15 mouse cellular contexts compared by ENCODE assay signal in genomic region chr10:93686579-93686978, GRCm38 (mm10). TPM values are rescaled to one million over a fixed set of nuclear protein-coding genes. Genes with fewer than 3 reads are reported as not detected.
"Had no signal": no experiment of that assay in that cellular context is flagged by ENCODE, and none has a peak within 500 bp of the region (broad histone marks: within the 10 kb centered on the region; RNA-seq: fewer than 3 reads in every experiment).

No protein-coding gene starts in this region.

- H3K4me3 ChIP-seq: lung, embryonic 15.5 days; midbrain, embryonic 10.5 days; midbrain, embryonic 12.5 days; midbrain, embryonic 15.5 days; neural tube, embryonic 12.5 days; stomach, embryonic 15.5 days had no signal

- H3K27ac ChIP-seq: lung, embryonic 15.5 days; midbrain, embryonic 10.5 days; midbrain, embryonic 12.5 days; midbrain, embryonic 15.5 days; neural tube, embryonic 12.5 days; stomach, embryonic 15.5 days had no signal

- DNase-seq: lung, adult 2 months; lung, postnatal 10 days; lung, postnatal 4 days; right cerebral cortex, postnatal 14 days; thymus, adult 18-20 months; thymus, postnatal 14 days; thymus, postnatal 36 days had no signal

- H3K9me3 ChIP-seq: lung, embryonic 15.5 days; midbrain, embryonic 10.5 days; midbrain, embryonic 12.5 days; midbrain, embryonic 15.5 days; neural tube, embryonic 12.5 days; stomach, embryonic 15.5 days had no signal

- H3K4me1 ChIP-seq: midbrain, embryonic 15.5 days; neural tube, embryonic 12.5 days; stomach, embryonic 15.5 days had no signal

- ATAC-seq: midbrain, embryonic 15.5 days had no signal

- H3K36me3 ChIP-seq: lung, embryonic 15.5 days; stomach, embryonic 15.5 days had no signal

- H3K9ac ChIP-seq: liver, embryonic 14.5 days; lung, embryonic 15.5 days; midbrain, embryonic 12.5 days; midbrain, embryonic 15.5 days; neural tube, embryonic 12.5 days; stomach, embryonic 15.5 days had no signal

- H3K27me3 ChIP-seq: lung, embryonic 15.5 days; midbrain, embryonic 12.5 days; midbrain, embryonic 15.5 days; neural tube, embryonic 12.5 days; stomach, embryonic 15.5 days had no signal

- H3K4me2 ChIP-seq: lung, embryonic 15.5 days; midbrain, embryonic 12.5 days; midbrain, embryonic 15.5 days; neural tube, embryonic 12.5 days; stomach, embryonic 15.5 days had no signal

RNA-seq across cellular contexts. Expression of gene Ntn4, which starts 46.1 kb away (rescaled TPM):
- total RNA-seq: neutrophil, adult 5-6 weeks had no signal
